Mouse (Mus musculus) activated CD4-positive, CD25-positive, alpha-beta regulatory T cell, adult 4 months (primary cell): ENCODE data around the gene Pradc1. TPM values are rescaled to one million over a fixed set of nuclear protein-coding genes. Genes with fewer than 3 reads are reported as not detected.

Source experiments
- polyA plus RNA-seq, 2 experiments: library from polyadenylated mRNA; unstranded; fragments of 100-300 nt; shearing (Covaris generic); gene quantifications; one replicate each; pipeline ENCODE4 v1.2.1; 2017

Pradc1 gene
- polyA plus RNA-seq, 2 experiments from 2014 or later, result 17.9 to 24.1 TPM

Other genes with a start within 250 kb of the Pradc1 start
- gene Sfxn5, start 118.5 kb downstream of the Pradc1 start, polyA plus RNA-seq, result 1 to 10 TPM; 1.5 to 1.8 TPM
- gene Rab11fip5, start 77.3 kb downstream of the Pradc1 start, polyA plus RNA-seq, result under 1 TPM; 0.15 to 0.29 TPM
- not detected for gene Noto, start 28.1 kb downstream of the Pradc1 start, polyA plus RNA-seq
- gene Smyd5, start 20.0 kb downstream of the Pradc1 start, polyA plus RNA-seq, result 10 to 100 TPM; 21.2 to 27.0 TPM
- gene Cct7, start 456 bp downstream of the Pradc1 start, polyA plus RNA-seq, result 100 to 1,000 TPM; 290 to 307 TPM
- under 1 TPM in 1 of 2 experiments, not detected in 1; 0.05 TPM for gene Fbxo41, start 51.0 kb upstream of the Pradc1 start, polyA plus RNA-seq
- gene Egr4, start 61.6 kb upstream of the Pradc1 start, polyA plus RNA-seq, result not detected
- 1 to 10 TPM; 2.7 to 4.3 TPM for gene Alms1, start 135.6 kb upstream of the Pradc1 start, polyA plus RNA-seq